In genomic region chr6:87101281-87101954, GRCm38 (mm10) we compare ENCODE assay signal across 8 mouse cellular contexts. TPM values are rescaled to one million over a fixed set of nuclear protein-coding genes. Genes with fewer than 3 reads are reported as not detected.
DNase-seq lines count a peak whose midpoint lies in the region; ATAC-seq and TF ChIP-seq lines count a peak whose summit lies in the region.

No protein-coding gene starts in this region.

- no peaks in the 10 kb centered on the region; the same call in 1 of the 2 replicates for H3K4me1 ChIP-seq in cortical plate, adult 2 months (ENCODE audit: control insufficient read depth, insufficient read depth, low read length)

- TF ChIP-seq CTCF in cortical plate, adult 2 months (IDR thresholded peaks at IDR 0.05; ENCODE audit: extremely low read depth, insufficient read depth, low read length): peak; percentile 86

- peak; percentile 60 for ATAC-seq in inflammation-experienced regulatory T-cells, adult 6 months
- ATAC-seq in megakaryocyte progenitor cell, adult 5-6 weeks (replicated peaks; ENCODE audit: poor library complexity): peak; percentile 92

- no peak for TF ChIP-seq POLR2A in cortical plate, adult 2 months (IDR thresholded peaks at IDR 0.05; ENCODE audit: extremely low read depth, insufficient read depth, low read length)

- peak overlapping the region; percentile 26 for H3K4me3 ChIP-seq in cortical plate, adult 2 months (ENCODE audit: insufficient read depth, low read length)

- no peak overlapping the region for H3K27ac ChIP-seq in cortical plate, adult 2 months (ENCODE audit: insufficient read depth, low read length)

- intact Hi-C loops in gastrocnemius, postnatal 14 days (cut with DNase I; ENCODE audit: low total_unique reads): loop anchor here (5.0 to 10.0 kb wide), 3 partner anchors 133 to 286 kb away; partner anchors contain the start of gene Gkn3

- DNase-seq in adipocyte (ENCODE audit: low spot score): peak; percentile 94
- peak; percentile 86 for DNase-seq in gastrocnemius, postnatal 14 days
- peak; percentile 46 to 94 for DNase-seq in left cerebral cortex, adult 9 months (ENCODE audit: low spot score in 2 of 2)
- peak; percentile 87 to 94 for DNase-seq in right cerebral cortex, postnatal 10 days (ENCODE audit: low spot score in 2 of 2)
- DNase-seq in urinary bladder, postnatal 14 days (ENCODE audit: low spot score): peak; percentile 92

RNA-seq across cellular contexts. Expression of gene D6Ertd527e, which starts 3.1 kb away (rescaled TPM):
- 0.31 TPM in 1 of 2 replicates, not detected in the other for polyA plus RNA-seq in cortical plate, adult 2 months (2012; rRNA removed)
- total RNA-seq in gastrocnemius, postnatal 14 days (2021): not detected
- polyA plus RNA-seq in inflammation-experienced regulatory T-cells, adult 6 months (2017; shearing (Covaris generic)): under 1 TPM in 2 of 3 experiments, not detected in 1; 0.20 to 0.80 TPM
- total RNA-seq in megakaryocyte progenitor cell, adult 5-6 weeks (2015): 0.85 TPM in 1 of 2 replicates, not detected in the other
- total RNA-seq in megakaryocyte progenitor cell, adult 5-6 weeks (2017): 0.14 TPM in 1 of 2 replicates, not detected in the other

RNA-seq across cellular contexts. Expression of gene Gfpt1, which starts 58.8 kb away (rescaled TPM):
- polyA plus RNA-seq in cortical plate, adult 2 months (2012; rRNA removed): 25.1 and 25.4 TPM in 2 replicates
- total RNA-seq in gastrocnemius, postnatal 14 days (2021): 10 to 100 TPM; 29.3 to 32.6 TPM
- polyA plus RNA-seq in inflammation-experienced regulatory T-cells, adult 6 months (2017; shearing (Covaris generic)): 10 to 100 TPM; 15.8 to 21.8 (median 19.3) TPM
- 22.2 and 26.3 TPM in 2 replicates for total RNA-seq in megakaryocyte progenitor cell, adult 5-6 weeks (2015)
- 15.0 and 21.9 TPM in 2 replicates for total RNA-seq in megakaryocyte progenitor cell, adult 5-6 weeks (2017)
